Mouse (Mus musculus) heart, embryonic 14.5 days (tissue): Measurements from ENCODE around the gene Cacna1e. TPM values are rescaled to one million over a fixed set of nuclear protein-coding genes. Genes with fewer than 3 reads are reported as not detected.

ENCODE experiments used
- ATAC-seq: fragments of 200-750 bp; cut with Nextera tagmentation; 2 replicates; pipeline ENCODE4 v1.8.0; 2017; ENCODE audit warnings: low read depth, moderate TSS enrichment; ENCODE audit not compliant: insufficient number of reproducible peaks, insufficient read depth, low FRiP score
- H3K27ac ChIP-seq, 2 experiments: fragments of 200-500 bp in 1 of 2; fragments of 300-500 bp in 1 of 2; sonication (generic) in 1 of 2; replicated peaks in 1 of 2; 2 replicates each; pipeline ENCODE4 v1.5.1; 2012 to 2014; ENCODE audit warnings: low read depth in 2 of 2, low read length in 2 of 2, control low read depth in 1 of 2, mild to moderate bottlenecking in 1 of 2, mixed read lengths in 1 of 2; ENCODE audit not compliant: control insufficient read depth in 1 of 2, insufficient read depth in 1 of 2
- H3K27me3 ChIP-seq: fragments of 300-500 bp; sonication (generic); 2 replicates; pipeline ENCODE4 v1.6.1; 2014; ENCODE audit warnings: mild to moderate bottlenecking, low read length, control low read depth; ENCODE audit not compliant: control insufficient read depth, insufficient read depth
- H3K36me3 ChIP-seq: fragments of 300-500 bp; sonication (generic); 2 replicates; pipeline ENCODE4 v1.6.1; 2014; ENCODE audit warnings: mild to moderate bottlenecking, control low read depth, low read length, mixed read lengths; ENCODE audit not compliant: control insufficient read depth, insufficient read depth
- H3K4me1 ChIP-seq, 2 experiments: fragments of 200-500 bp in 1 of 2; fragments of 300-500 bp in 1 of 2; sonication (generic) in 1 of 2; 2 replicates each; pipeline ENCODE4 v1.6.1; 2012 to 2014; ENCODE audit warnings: low read length in 2 of 2, control low read depth in 1 of 2, mixed read lengths in 1 of 2; ENCODE audit not compliant: control insufficient read depth in 2 of 2, insufficient read depth in 2 of 2
- H3K4me2 ChIP-seq: fragments of 300-500 bp; sonication (generic); 2 replicates; pipeline ENCODE4 v1.6.1; 2014; ENCODE audit warnings: mild to moderate bottlenecking, low read length
- H3K4me3 ChIP-seq, 2 experiments: fragments of 200-500 bp in 1 of 2; fragments of 300-500 bp in 1 of 2; sonication (generic) in 1 of 2; 2 replicates each; pipeline ENCODE4 v1.5.1; 2012 to 2014; ENCODE audit warnings: low read length in 2 of 2, mild to moderate bottlenecking in 2 of 2, control low read depth in 1 of 2, low read depth in 1 of 2, moderate library complexity in 1 of 2; ENCODE audit not compliant: control insufficient read depth in 1 of 2, insufficient read depth in 1 of 2
- H3K9ac ChIP-seq: fragments of 300-500 bp; sonication (generic); 2 replicates; pipeline ENCODE4 v1.6.1; 2014; ENCODE audit warnings: mild to moderate bottlenecking, low read length
- H3K9me3 ChIP-seq: fragments of 300-500 bp; sonication (generic); 2 replicates; pipeline ENCODE4 v1.6.1; 2016; ENCODE audit warnings: low read length, control low read depth; ENCODE audit not compliant: control insufficient read depth
- WGBS: fragments of 180-500 bp; shearing (Covaris S2); extraction: QIAGEN DNeasy Blood & Tissue Kit; methylation state at CpG from one replicate; pipeline ENCODE4 v1.1.7; 2014; 5-methylcytosine and 5-hydroxymethylcytosine counted together
- polyA plus RNA-seq: library from polyadenylated mRNA; unstranded; fragments of >200 nt; fragmentation: Nextera tagmentation; extraction: Ambion mirVana; gene quantifications from 2 replicates; pipeline ENCODE4 v1.2.1, GENCODE M21; 2014

Cacna1e gene
- polyA plus RNA-seq, 1 experiment from 2014 or later = 0.22 TPM

GRCm38 (mm10) chr1:154683477-154684106 is 200.7 kb downstream of the Cacna1e start:
- Histone ChIP-seq H3K4me2 (no peak overlapping the region), H3K9ac (no peak overlapping the region), H3K4me1 (peaks cover 3 to 5% of the 10 kb centered on the region in 2 experiments; a peak in 1 of 4 replicates), H3K4me3 (no peak overlapping the region), H3K36me3 (no peaks in the 10 kb centered on the region), H3K9me3 (no peaks in the 10 kb centered on the region), H3K27me3 (no peaks in the 10 kb centered on the region), H3K27ac (no peak overlapping the region)
- 87% methylated on average over 1 of the region's 1 CpGs for WGBS
- no peak for ATAC-seq

- H3K4me3 ChIP-seq = no peak overlapping the region
- ATAC-seq = no peak
- no peak overlapping the region for H3K4me2 ChIP-seq
- H3K27ac ChIP-seq = no peak overlapping the region
- no peaks in the 10 kb centered on the region for H3K9me3 ChIP-seq
- WGBS = 59% methylated on average over 1 of the region's 1 CpGs
- H3K36me3 ChIP-seq = no peaks in the 10 kb centered on the region
- H3K9ac ChIP-seq = no peak overlapping the region
- H3K27me3 ChIP-seq = no peaks in the 10 kb centered on the region
- H3K4me1 ChIP-seq = no peaks in the 10 kb centered on the region
These were observed 205.3 kb downstream of the Cacna1e start for GRCm38 (mm10) chr1:154678989-154679388.

GRCm38 (mm10) chr1:154678151-154678550 is 206.2 kb downstream of the Cacna1e start:
- no peak overlapping the region for H3K4me2 ChIP-seq
- 85% methylated on average over 3 of the region's 3 CpGs for WGBS

GRCm38 (mm10) chr1:154677677-154678076 is 206.6 kb downstream of the Cacna1e start:
- H3K9me3 ChIP-seq = no peaks in the 10 kb centered on the region
- WGBS = 50% methylated on average over 2 of the region's 2 CpGs
- ATAC-seq = no peak

More at GRCm38 (mm10) chr1:154678151-154678550, 206.2 kb downstream of the Cacna1e start:
- Histone ChIP-seq H3K27me3 (no peaks in the 10 kb centered on the region), H3K9ac (no peak overlapping the region), H3K27ac (no peak overlapping the region), H3K4me3 (no peak overlapping the region), H3K9me3 (no peaks in the 10 kb centered on the region), H3K36me3 (no peaks in the 10 kb centered on the region), H3K4me1 (no peaks in the 10 kb centered on the region)
- no peak for ATAC-seq

GRCm38 (mm10) chr1:154663721-154664120 is 220.6 kb downstream of the Cacna1e start:
- Histone ChIP-seq H3K4me1 (no peaks in the 10 kb centered on the region), H3K27ac (no peak overlapping the region), H3K4me3 (no peak overlapping the region), H3K36me3 (no peaks in the 10 kb centered on the region), H3K27me3 (no peaks in the 10 kb centered on the region), H3K9ac (no peak overlapping the region), H3K9me3 (no peaks in the 10 kb centered on the region), H3K4me2 (no peak overlapping the region)
- ATAC-seq = no peak

More at GRCm38 (mm10) chr1:154677677-154678076, 206.6 kb downstream of the Cacna1e start:
- H3K27ac ChIP-seq = no peak overlapping the region
- H3K4me1 ChIP-seq = no peaks in the 10 kb centered on the region
- H3K9ac ChIP-seq = no peak overlapping the region
- H3K4me3 ChIP-seq = no peak overlapping the region
- H3K36me3 ChIP-seq = no peaks in the 10 kb centered on the region
- no peak overlapping the region for H3K4me2 ChIP-seq
- no peaks in the 10 kb centered on the region for H3K27me3 ChIP-seq

- WGBS = 70% methylated on average over 5 of the region's 5 CpGs
- H3K4me3 ChIP-seq = no peak overlapping the region
- no peak overlapping the region for H3K4me2 ChIP-seq
- no peak overlapping the region for H3K9ac ChIP-seq
- H3K36me3 ChIP-seq = no peaks in the 10 kb centered on the region
- no peak for ATAC-seq
- H3K27ac ChIP-seq = no peak overlapping the region
- H3K9me3 ChIP-seq = no peaks in the 10 kb centered on the region
- H3K27me3 ChIP-seq = no peaks in the 10 kb centered on the region
- H3K4me1 ChIP-seq = no peaks in the 10 kb centered on the region
These were observed 222.3 kb downstream of the Cacna1e start for GRCm38 (mm10) chr1:154661977-154662376.

GRCm38 (mm10) chr1:154661221-154661864 is 223.0 kb downstream of the Cacna1e start:
- WGBS = 61% methylated on average over 7 of the region's 7 CpGs
- no peak overlapping the region for H3K27ac ChIP-seq
- no peak for ATAC-seq

More at GRCm38 (mm10) chr1:154661221-154661864, 223.0 kb downstream of the Cacna1e start:
- H3K4me3 ChIP-seq = no peak overlapping the region
- H3K4me2 ChIP-seq = no peak overlapping the region
- no peaks in the 10 kb centered on the region for H3K9me3 ChIP-seq
- no peaks in the 10 kb centered on the region for H3K36me3 ChIP-seq
- H3K27me3 ChIP-seq = no peaks in the 10 kb centered on the region
- H3K4me1 ChIP-seq = no peaks in the 10 kb centered on the region
- no peak overlapping the region for H3K9ac ChIP-seq
